Mouse (Mus musculus) heart, embryonic 16.5 days (tissue): Measurements from ENCODE around the gene Epor. TPM values are rescaled to one million over a fixed set of nuclear protein-coding genes. Genes with fewer than 3 reads are reported as not detected.

Experiments used
- ATAC-seq: fragments of 200-750 bp; cut with Nextera tagmentation; replicated peaks from 2 replicates; pipeline ENCODE4 v1.8.0; 2017; ENCODE audit warnings: moderate number of reproducible peaks; ENCODE audit not compliant: insufficient read depth, low FRiP score; ENCODE audit errors: extremely low read depth
- H3K27ac ChIP-seq: fragments of 300-500 bp; sonication (generic); 2 replicates; pipeline ENCODE4 v1.5.1; 2014; ENCODE audit warnings: mild to moderate bottlenecking, low read length, control low read depth, moderate library complexity
- H3K27me3 ChIP-seq: fragments of 300-500 bp; sonication (generic); 2 replicates; pipeline ENCODE4 v1.6.1; 2014; ENCODE audit warnings: low read length, mixed read lengths; ENCODE audit not compliant: control insufficient read depth, insufficient read depth
- H3K36me3 ChIP-seq: fragments of 300-500 bp; sonication (generic); 2 replicates; pipeline ENCODE4 v1.6.1; 2014; ENCODE audit not compliant: control insufficient read depth, insufficient read depth
- H3K4me1 ChIP-seq: fragments of 300-500 bp; sonication (generic); 2 replicates; pipeline ENCODE4 v1.6.1; 2014; ENCODE audit warnings: low read length, mixed read lengths; ENCODE audit not compliant: control insufficient read depth, insufficient read depth
- H3K4me2 ChIP-seq: fragments of 300-500 bp; sonication (generic); 2 replicates; pipeline ENCODE4 v1.6.1; 2014; ENCODE audit warnings: low read depth, mild to moderate bottlenecking, control low read depth, low read length
- H3K4me3 ChIP-seq: fragments of 300-500 bp; sonication (generic); 2 replicates; pipeline ENCODE4 v1.5.1; 2014; ENCODE audit warnings: mild to moderate bottlenecking, control low read depth, low read length
- H3K9ac ChIP-seq: fragments of 300-500 bp; sonication (generic); 2 replicates; pipeline ENCODE4 v1.6.1; 2014; ENCODE audit warnings: low read length, control low read depth
- H3K9me3 ChIP-seq: fragments of 300-500 bp; sonication (generic); replicated peaks from 2 replicates; pipeline ENCODE4 v1.6.1; 2016; ENCODE audit warnings: low read length; ENCODE audit not compliant: control insufficient read depth
- WGBS: fragments of 180-500 bp; shearing (Covaris S2); extraction: QIAGEN DNeasy Blood & Tissue Kit; methylation state at CpG from one replicate; pipeline ENCODE4 v1.1.7; 2014; 5-methylcytosine and 5-hydroxymethylcytosine counted together
- polyA plus RNA-seq: library from polyadenylated mRNA; unstranded; fragments of >200 nt; fragmentation: Nextera tagmentation; extraction: Ambion mirVana; gene quantifications from 2 replicates; pipeline ENCODE4 v1.2.1, GENCODE M21; 2015

Gene Epor
- polyA plus RNA-seq, 1 experiment from 2014 or later, result 3.6 TPM

DNA sequence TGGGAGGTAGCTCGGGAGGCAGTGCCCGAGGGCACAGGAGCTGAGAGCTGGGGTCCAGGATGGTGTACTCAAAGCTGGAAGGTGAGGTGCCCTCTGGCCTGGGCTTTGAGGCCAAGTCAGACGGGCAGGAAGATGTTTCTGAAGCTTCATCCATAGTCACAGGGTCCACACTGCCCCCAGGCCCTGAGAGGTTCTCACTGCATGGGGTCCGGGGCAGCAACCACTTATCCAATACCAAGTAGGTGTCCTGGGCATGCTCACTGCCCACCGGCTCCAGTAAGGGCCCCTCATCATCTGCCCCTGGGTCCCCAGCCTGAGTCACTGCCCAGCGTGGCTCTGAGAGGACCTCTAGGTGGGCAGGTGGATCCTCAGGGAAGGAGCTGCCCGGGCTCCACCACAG is 4.1 kb downstream of the Epor start:
- Histone ChIP-seq H3K4me3 (no peak overlapping the region), H3K9me3 (no peaks in the 10 kb centered on the region), H3K27ac (no peak overlapping the region), H3K4me1 (peaks cover 33% of the 10 kb centered on the region), H3K36me3 (no peaks in the 10 kb centered on the region), H3K9ac (no peak overlapping the region), H3K4me2 (no peak overlapping the region), H3K27me3 (peaks cover 24% of the 10 kb centered on the region)
- no peak for ATAC-seq
- 85% methylated on average over 7 of the region's 7 CpGs for WGBS

DNA sequence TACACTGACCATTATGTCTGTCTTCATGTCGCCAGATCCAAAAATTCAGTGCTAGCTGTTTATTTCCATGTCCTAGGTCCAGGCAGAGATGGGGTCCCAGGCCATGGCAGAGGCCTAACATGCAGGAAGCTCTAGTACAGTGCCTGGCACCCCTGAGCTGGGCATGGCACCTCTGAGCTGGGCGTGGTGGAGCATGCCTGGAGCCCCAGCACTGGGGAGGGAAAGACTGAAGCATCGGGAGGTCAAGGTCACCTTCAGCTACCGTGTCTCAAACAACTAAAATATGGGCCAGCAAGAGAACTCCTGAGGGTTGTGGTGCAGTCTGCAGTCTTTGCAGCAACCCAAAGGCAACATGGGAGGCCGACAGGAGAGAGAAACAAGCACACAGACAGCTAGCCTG is 4.9 kb downstream of the Epor start:
- H3K9me3 ChIP-seq, result no peaks in the 10 kb centered on the region
- H3K9ac ChIP-seq, result no peak overlapping the region
- H3K4me2 ChIP-seq, result no peak overlapping the region
- H3K27ac ChIP-seq, result no peak overlapping the region
- peaks cover 24% of the 10 kb centered on the region for H3K27me3 ChIP-seq
- WGBS, result 70% methylated on average over 5 of the region's 5 CpGs
- H3K36me3 ChIP-seq, result no peaks in the 10 kb centered on the region
- no peak for ATAC-seq
- no peak overlapping the region for H3K4me3 ChIP-seq
- H3K4me1 ChIP-seq, result peaks cover 28% of the 10 kb centered on the region

DNA sequence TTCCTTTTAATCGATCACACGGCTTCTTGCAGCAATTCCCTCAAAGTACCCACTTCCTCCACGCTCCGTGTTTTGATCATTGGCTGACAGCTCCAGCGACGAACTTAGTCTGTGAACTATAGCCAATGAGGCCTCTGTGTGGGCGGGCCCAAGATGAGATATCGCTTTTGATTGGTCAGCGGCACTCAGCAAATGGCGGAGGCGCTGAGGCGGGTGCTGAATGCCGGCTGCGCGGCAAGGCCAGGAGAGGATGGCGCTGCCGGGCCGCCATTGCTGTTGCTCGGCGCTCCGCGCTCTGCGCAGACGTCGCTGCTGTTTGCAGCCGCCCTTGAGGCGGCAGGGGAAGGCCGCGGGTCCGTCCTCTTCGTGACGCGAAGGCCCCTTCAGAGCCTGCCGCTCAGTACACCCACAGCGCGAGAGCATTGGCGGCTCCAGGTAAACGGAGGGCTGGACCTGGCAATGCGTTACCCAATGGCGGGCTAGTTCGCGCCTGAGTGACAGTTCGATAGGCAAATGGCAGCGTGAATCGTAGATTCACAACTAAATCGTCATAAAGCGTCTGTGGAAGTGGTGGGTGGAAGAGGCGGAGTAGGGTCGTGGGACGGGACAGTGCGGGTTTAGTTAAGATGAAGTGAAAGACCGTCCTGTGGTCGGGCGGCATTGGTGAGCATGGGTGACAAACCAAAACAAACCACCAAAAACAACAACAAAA is 7.6 kb downstream of the Epor start, which contains the start of gene Swsap1:
Swsap1 (plus strand) TSS at position 186 of the 712 bp plus-strand sequence.
- under 1% methylated on average over 54 of the region's 54 CpGs for WGBS
- Histone ChIP-seq H3K4me1 (peaks cover 6% of the 10 kb centered on the region), H3K27me3 (peaks cover 9% of the 10 kb centered on the region), H3K9ac (peak within 1 kb of the TSS; percentile 87), H3K4me3 (peak within 1 kb of the TSS; percentile 78), H3K36me3 (no peaks in the 10 kb centered on the region), H3K9me3 (no peaks in the 10 kb centered on the region), H3K4me2 (peak within 1 kb of the TSS; percentile 79), H3K27ac (peak within 1 kb of the TSS; percentile 92)
- ATAC-seq, result peak; percentile 97

DNA sequence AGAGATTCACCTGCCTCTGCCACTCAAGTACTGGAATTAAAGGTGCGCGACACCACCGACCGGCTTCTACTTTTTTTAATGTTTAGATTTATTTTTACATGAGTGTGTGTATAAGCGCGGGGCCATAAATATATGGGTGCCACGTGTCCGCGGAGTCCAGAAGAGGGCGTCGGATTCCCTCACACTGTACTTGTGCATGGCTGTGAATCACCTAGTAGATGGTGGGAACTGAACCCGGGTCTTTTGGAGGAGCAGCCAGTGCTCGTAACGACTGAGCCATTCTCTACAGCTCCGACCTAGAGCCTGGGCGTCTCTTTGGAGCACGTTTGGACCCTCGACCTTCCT is 8.1 kb downstream of the Epor start:
- no peaks in the 10 kb centered on the region for H3K9me3 ChIP-seq
- H3K36me3 ChIP-seq, result no peaks in the 10 kb centered on the region
- H3K27ac ChIP-seq, result peak overlapping the region; percentile 92
- H3K27me3 ChIP-seq, result peaks cover 5% of the 10 kb centered on the region
- WGBS, result 2% methylated on average over 18 of the region's 18 CpGs
- H3K4me3 ChIP-seq, result peak overlapping the region; percentile 78
- ATAC-seq, result peak; percentile 56
- H3K9ac ChIP-seq, result peak overlapping the region; percentile 87
- peak overlapping the region; percentile 69 for H3K4me2 ChIP-seq
- H3K4me1 ChIP-seq, result peaks cover 4% of the 10 kb centered on the region

DNA sequence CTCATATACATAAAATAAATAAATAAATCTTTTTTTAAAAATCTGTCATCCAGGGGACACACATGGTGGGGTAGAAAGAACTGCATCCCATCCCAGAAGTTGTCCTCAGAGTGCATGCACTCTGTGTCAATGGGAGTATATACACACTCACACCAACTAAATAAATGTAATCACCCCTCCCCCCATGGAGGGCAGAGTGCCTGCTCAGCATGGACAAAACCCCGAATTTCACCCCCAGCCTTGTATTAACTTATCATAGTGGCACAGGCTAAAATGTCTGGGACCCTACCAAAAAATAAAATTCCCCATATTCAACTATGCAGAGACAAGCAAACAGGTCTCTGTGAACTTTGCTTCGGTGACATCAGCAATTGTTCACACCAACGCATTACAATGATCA is 8.7 kb downstream of the Epor start:
- H3K9ac ChIP-seq, result no peak overlapping the region
- ATAC-seq, result no peak
- 0 out of 2 replicates have a peak, but pooled peaks cover 2% of the 10 kb centered on the region for H3K27me3 ChIP-seq
- H3K9me3 ChIP-seq, result no peaks in the 10 kb centered on the region
- no peaks in the 10 kb centered on the region for H3K36me3 ChIP-seq
- peaks cover 4% of the 10 kb centered on the region for H3K4me1 ChIP-seq
- H3K27ac ChIP-seq, result no peak overlapping the region
- no peak overlapping the region for H3K4me3 ChIP-seq
- WGBS, result 75% methylated on average over 3 of the region's 3 CpGs
- H3K4me2 ChIP-seq, result 0 out of 2 replicates have a peak overlapping the region, but pooled peaks have one; percentile 69

DNA sequence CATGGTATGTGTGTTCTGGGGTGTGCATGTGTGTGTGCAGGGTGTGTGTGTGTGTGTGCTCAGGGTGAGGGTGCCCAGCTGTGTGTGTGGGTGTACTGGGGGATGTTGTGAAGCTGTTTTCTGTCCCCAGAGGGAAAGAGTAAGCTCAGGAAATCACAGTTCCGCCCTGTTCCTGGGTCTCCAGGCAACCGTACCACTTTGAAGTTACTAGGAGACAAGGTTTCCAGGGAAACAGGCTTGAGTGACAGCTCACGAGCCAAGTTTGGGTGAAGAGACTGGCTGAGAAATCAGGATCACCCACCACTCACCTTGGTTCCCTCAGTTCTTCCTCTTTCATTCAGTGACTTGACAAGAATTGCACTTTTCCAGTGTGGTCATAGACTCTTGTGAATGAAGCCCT is 9.7 kb downstream of the Epor start:
- H3K9ac ChIP-seq, result no peak overlapping the region
- no peak overlapping the region for H3K4me3 ChIP-seq
- H3K4me1 ChIP-seq, result peaks cover 4% of the 10 kb centered on the region
- no peaks in the 10 kb centered on the region; the same call in 1 of the 2 replicates for H3K27me3 ChIP-seq
- H3K36me3 ChIP-seq, result no peaks in the 10 kb centered on the region
- ATAC-seq, result no peak
- no peak overlapping the region for H3K4me2 ChIP-seq
- no peak overlapping the region for H3K27ac ChIP-seq
- WGBS, result 10% methylated on average over 3 of the region's 3 CpGs
- no peaks in the 10 kb centered on the region for H3K9me3 ChIP-seq

DNA sequence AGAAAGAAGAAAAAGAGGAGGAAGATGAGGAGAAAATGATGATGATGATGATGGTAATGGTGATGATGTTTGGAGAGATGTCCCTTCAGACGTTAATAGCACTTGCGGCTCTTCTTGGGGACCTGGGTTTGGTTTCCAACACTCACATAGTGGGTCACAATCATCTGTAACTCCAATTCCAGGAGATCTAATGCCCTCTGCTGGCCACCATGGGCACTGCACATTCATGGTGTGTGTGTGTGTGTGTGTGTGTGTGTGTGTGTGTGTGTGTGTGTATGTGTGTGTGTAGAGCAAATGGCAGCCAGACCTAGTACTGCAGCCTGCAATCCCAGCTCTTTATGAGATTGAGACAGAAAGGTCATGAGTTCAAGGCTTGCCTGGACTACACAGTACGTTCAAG is 11.3 kb downstream of the Epor start:
- H3K9me3 ChIP-seq, result no peaks in the 10 kb centered on the region
- ATAC-seq, result no peak
- H3K9ac ChIP-seq, result no peak overlapping the region
- H3K4me1 ChIP-seq, result peaks cover 4% of the 10 kb centered on the region
- H3K36me3 ChIP-seq, result no peaks in the 10 kb centered on the region
- H3K4me2 ChIP-seq, result no peak overlapping the region
- no peak overlapping the region for H3K4me3 ChIP-seq
- WGBS, result 61% methylated on average over 3 of the region's 3 CpGs
- peaks cover 9% of the 10 kb centered on the region for H3K27me3 ChIP-seq
- H3K27ac ChIP-seq, result no peak overlapping the region

DNA sequence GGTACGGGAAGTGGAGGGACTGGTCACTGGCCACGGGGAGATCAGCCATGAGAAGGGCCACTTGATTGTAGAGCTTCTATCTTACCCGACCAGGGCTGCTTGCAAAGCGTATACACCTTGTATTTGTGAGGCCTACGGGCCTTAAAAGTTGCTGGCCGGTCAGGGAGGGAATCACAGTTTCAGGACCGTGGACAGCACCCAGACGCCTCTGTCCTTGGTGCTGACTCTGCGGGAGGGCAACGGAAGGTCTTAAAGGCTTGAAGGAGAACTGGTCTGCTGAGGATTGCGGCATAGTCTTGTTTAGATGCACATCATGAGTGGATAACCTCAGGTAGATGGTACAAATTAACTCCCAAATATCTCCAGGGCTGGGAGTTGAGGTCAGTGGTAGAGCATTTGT is 13.0 kb downstream of the Epor start:
- WGBS, result 14% methylated on average over 11 of the region's 11 CpGs
- ATAC-seq, result no peak
- no peaks in the 10 kb centered on the region for H3K4me1 ChIP-seq
- no peak overlapping the region for H3K4me2 ChIP-seq
- no peak overlapping the region for H3K4me3 ChIP-seq
- peaks cover 12% of the 10 kb centered on the region for H3K27me3 ChIP-seq
- H3K9ac ChIP-seq, result no peak overlapping the region
- H3K36me3 ChIP-seq, result no peaks in the 10 kb centered on the region
- H3K9me3 ChIP-seq, result no peaks in the 10 kb centered on the region
- H3K27ac ChIP-seq, result no peak overlapping the region

DNA sequence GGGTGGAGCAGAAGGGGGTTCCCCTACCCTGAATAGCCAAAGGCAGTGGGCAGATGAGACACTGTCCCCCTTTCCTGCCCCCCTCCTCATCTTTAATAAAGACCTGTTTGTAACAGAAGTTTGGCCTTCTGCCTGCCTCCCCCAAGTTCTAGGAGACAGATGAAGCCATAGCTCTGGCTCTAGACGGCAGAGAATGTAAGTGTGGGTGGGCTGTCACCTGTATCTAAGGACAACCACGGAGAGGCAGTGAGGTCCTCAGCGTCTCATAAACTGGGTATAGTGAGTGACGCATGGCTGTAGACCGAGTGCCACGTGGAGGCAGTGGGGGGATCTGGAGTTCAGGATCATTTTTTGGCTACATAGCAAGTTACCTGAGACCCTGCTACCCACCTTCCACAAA is 14.5 kb downstream of the Epor start:
- H3K4me3 ChIP-seq, result no peak overlapping the region
- H3K9me3 ChIP-seq, result no peaks in the 10 kb centered on the region
- WGBS, result 60% methylated on average over 6 of the region's 6 CpGs
- H3K27ac ChIP-seq, result no peak overlapping the region
- peaks cover 15% of the 10 kb centered on the region for H3K27me3 ChIP-seq
- H3K4me1 ChIP-seq, result no peaks in the 10 kb centered on the region
- H3K4me2 ChIP-seq, result no peak overlapping the region
- ATAC-seq, result no peak
- H3K36me3 ChIP-seq, result no peaks in the 10 kb centered on the region
- H3K9ac ChIP-seq, result no peak overlapping the region
